Comparison of ENCODE assay signal across 27 mouse cellular contexts in genomic region chr7:100425795-100426194, GRCm38 (mm10). TPM values are rescaled to one million over a fixed set of nuclear protein-coding genes. Genes with fewer than 3 reads are reported as not detected.
"Had no signal": no experiment of that assay in that cellular context is flagged by ENCODE, and none has a peak within 500 bp of the region (broad histone marks: within the 10 kb centered on the region; RNA-seq: fewer than 3 reads in every experiment).

No protein-coding gene starts in this region.

- H3K27ac ChIP-seq: gastrocnemius, adult 2 months; heart, adult 2 months; heart, embryonic 10.5 days; hindbrain, embryonic 10.5 days; hindbrain, embryonic 12.5 days; hindbrain, embryonic 14.5 days; layer of hippocampus, adult 2 months; left cerebral cortex, adult 2 months; limb, embryonic 10.5 days; limb, embryonic 12.5 days; liver, embryonic 13.5 days; liver, embryonic 15.5 days had no signal

- H3K4me1 ChIP-seq: heart, embryonic 10.5 days; hindbrain, embryonic 10.5 days; hindbrain, embryonic 12.5 days; limb, embryonic 10.5 days; limb, embryonic 12.5 days; liver, embryonic 13.5 days had no signal

- H3K27me3 ChIP-seq: heart, embryonic 12.5 days; hindbrain, embryonic 12.5 days; limb, embryonic 12.5 days; liver, embryonic 13.5 days; liver, embryonic 15.5 days had no signal

- H3K4me2 ChIP-seq: heart, embryonic 12.5 days; hindbrain, embryonic 12.5 days; hindbrain, embryonic 14.5 days; limb, embryonic 12.5 days; liver, embryonic 11.5 days; liver, embryonic 13.5 days; liver, embryonic 15.5 days had no signal

- ATAC-seq: hindbrain, embryonic 16.5 days; inflammation-experienced regulatory T-cells, adult 6 months; intestine, embryonic 16.5 days had no signal

- H3K9me3 ChIP-seq: heart, embryonic 10.5 days; heart, embryonic 12.5 days; hindbrain, embryonic 10.5 days; hindbrain, embryonic 12.5 days; limb, embryonic 10.5 days; limb, embryonic 12.5 days; liver, embryonic 13.5 days; liver, embryonic 15.5 days had no signal

- H3K9ac ChIP-seq: heart, embryonic 12.5 days; hindbrain, embryonic 12.5 days; hindbrain, embryonic 14.5 days; limb, embryonic 12.5 days; liver, embryonic 13.5 days; liver, embryonic 15.5 days had no signal

- DNase-seq: gastrocnemius, adult 2 months; gastrocnemius, postnatal 10 days; gastrocnemius, postnatal 25 days; heart, adult 2 months; heart, postnatal 10 days; heart, postnatal 4 days; kidney, adult 18-20 months; kidney, adult 8-10 months; kidney, postnatal 10 days; kidney, postnatal 25 days; kidney, postnatal 4 days; liver; liver, embryonic 13.5 days had no signal

- H3K4me3 ChIP-seq: gastrocnemius, adult 2 months; heart, adult 2 months; heart, embryonic 10.5 days; heart, embryonic 12.5 days; hindbrain, embryonic 10.5 days; hindbrain, embryonic 12.5 days; layer of hippocampus, adult 2 months; left cerebral cortex, adult 2 months; limb, embryonic 10.5 days; limb, embryonic 12.5 days; liver, embryonic 13.5 days; liver, embryonic 15.5 days had no signal

RNA-seq across cellular contexts. Expression of gene Ucp3, which starts 47.0 kb away (rescaled TPM):
- polyA plus RNA-seq: hindbrain, embryonic 12.5 days; hindbrain, embryonic 14.5 days; intestine, embryonic 16.5 days; limb, embryonic 10.5 days; limb, embryonic 12.5 days; liver, embryonic 11.5 days; liver, embryonic 13.5 days had no signal
